Mouse (Mus musculus): ENCODE results near the gene Thpo.

Gene Thpo

GRCm38 (mm10) chr16:20733731-20734730, at the start of gene Thpo:
TSS of gene Thpo (minus strand) at chr16:20734511.
- peak; percentile 91 for DNase-seq

GRCm38 (mm10) chr16:20783891-20784290, 49.6 kb upstream of the Thpo start:
- no peak for DNase-seq

- DNase-seq, result peak; percentile 53
Measured at GRCm38 (mm10) chr16:20781101-20781630, 46.9 kb upstream of the Thpo start.

GRCm38 (mm10) chr16:20779846-20780245, 45.5 kb upstream of the Thpo start:
- DNase-seq, result peak; percentile 71

GRCm38 (mm10) chr16:20775021-20775420, 40.7 kb upstream of the Thpo start:
- peak; percentile 25 for DNase-seq

GRCm38 (mm10) chr16:20765244-20765643, 30.9 kb upstream of the Thpo start:
- DNase-seq, result peak; percentile 87

- DNase-seq, result peak; percentile 81
Measured at GRCm38 (mm10) chr16:20761681-20762080, 27.4 kb upstream of the Thpo start.

GRCm38 (mm10) chr16:20757385-20757784, 23.1 kb upstream of the Thpo start:
- DNase-seq, result peak; percentile 37

GRCm38 (mm10) chr16:20756052-20756451, 21.7 kb upstream of the Thpo start:
- DNase-seq, result peak; percentile 97

- peak; percentile 83 for DNase-seq
Measured at GRCm38 (mm10) chr16:20750518-20750917, 16.2 kb upstream of the Thpo start.

- peak; percentile 99 for DNase-seq
Measured at GRCm38 (mm10) chr16:20746641-20747040, 12.3 kb upstream of the Thpo start.

- peak; percentile 85 for DNase-seq
Measured at GRCm38 (mm10) chr16:20739845-20740244, 5.5 kb upstream of the Thpo start.

GRCm38 (mm10) chr16:20736823-20737222, 2.5 kb upstream of the Thpo start:
- DNase-seq, result no peak

GRCm38 (mm10) chr16:20736168-20736567, 1.9 kb upstream of the Thpo start:
- no peak for DNase-seq

- no peak for DNase-seq
Measured at GRCm38 (mm10) chr16:20735651-20736050, 1.3 kb upstream of the Thpo start.

- DNase-seq, result peak; percentile 98
Measured at GRCm38 (mm10) chr16:20732925-20733730, 1.2 kb downstream of the Thpo start, which contains the start of gene Chrd. TSS of gene Chrd (plus strand) at chr16:20733127.

GRCm38 (mm10) chr16:20732251-20732924, 1.9 kb downstream of the Thpo start:
- no peak for DNase-seq

GRCm38 (mm10) chr16:20731688-20732087, 2.6 kb downstream of the Thpo start:
- DNase-seq, result no peak

GRCm38 (mm10) chr16:20730293-20730711, 4.0 kb downstream of the Thpo start:
- peak; percentile 90 for DNase-seq

GRCm38 (mm10) chr16:20726384-20726783, 7.9 kb downstream of the Thpo start:
- DNase-seq, result peak; percentile 97

GRCm38 (mm10) chr16:20725750-20726149, 8.6 kb downstream of the Thpo start:
- DNase-seq, result peak; percentile 91

GRCm38 (mm10) chr16:20725321-20725720, 9.0 kb downstream of the Thpo start:
- DNase-seq, result peak; percentile 90
